Mouse (Mus musculus): ENCODE results near the gene 1500009L16Rik. TPM values are rescaled to one million over a fixed set of nuclear protein-coding genes. Genes with fewer than 3 reads are reported as not detected.

Gene 1500009L16Rik
- polyA plus RNA-seq, 1 experiment from 2014 or later: 83.2 TPM

GRCm38 (mm10) chr10:83776272-83776878 is 53.7 kb downstream of the 1500009L16Rik start:
- H3K4me1 ChIP-seq: no peaks in the 10 kb centered on the region
- H3K4me2 ChIP-seq: no peak overlapping the region
- no peak overlapping the region for H3K9ac ChIP-seq
- H3K4me3 ChIP-seq: no peak overlapping the region
- 46% methylated on average over 11 of the region's 11 CpGs for WGBS
- no peak for ATAC-seq (replicated peaks)
- H3K9me3 ChIP-seq: no peaks in the 10 kb centered on the region
- no peaks in the 10 kb centered on the region for H3K27me3 ChIP-seq (replicated peaks)
- no peak overlapping the region for H3K27ac ChIP-seq
- no peaks in the 10 kb centered on the region for H3K36me3 ChIP-seq (replicated peaks)

- Histone ChIP-seq H3K4me2 (no peak overlapping the region), H3K4me3 (no peak overlapping the region), H3K9ac (no peak overlapping the region), H3K9me3 (no peaks in the 10 kb centered on the region), H3K27me3 (replicated peaks) (no peaks in the 10 kb centered on the region), H3K36me3 (replicated peaks) (no peaks in the 10 kb centered on the region), H3K27ac (no peak overlapping the region), H3K4me1 (no peaks in the 10 kb centered on the region)
- WGBS: 88% methylated on average over 9 of the region's 9 CpGs
- no peak for ATAC-seq (replicated peaks)
These were observed 54.6 kb downstream of the 1500009L16Rik start for GRCm38 (mm10) chr10:83777253-83777652.

- Histone ChIP-seq H3K36me3 (replicated peaks) (no peaks in the 10 kb centered on the region), H3K4me3 (no peak overlapping the region), H3K9me3 (no peaks in the 10 kb centered on the region), H3K27me3 (replicated peaks) (no peaks in the 10 kb centered on the region), H3K4me1 (no peaks in the 10 kb centered on the region), H3K4me2 (no peak overlapping the region), H3K27ac (no peak overlapping the region), H3K9ac (no peak overlapping the region)
- no peak for ATAC-seq (replicated peaks)
- 90% methylated on average over 4 of the region's 4 CpGs for WGBS
These were observed 59.2 kb downstream of the 1500009L16Rik start for GRCm38 (mm10) chr10:83781854-83782253.

- Histone ChIP-seq H3K27me3 (replicated peaks) (no peaks in the 10 kb centered on the region), H3K9ac (no peak overlapping the region), H3K4me3 (no peak overlapping the region), H3K4me2 (no peak overlapping the region), H3K36me3 (replicated peaks) (no peaks in the 10 kb centered on the region), H3K27ac (no peak overlapping the region), H3K9me3 (no peaks in the 10 kb centered on the region), H3K4me1 (no peaks in the 10 kb centered on the region)
- no peak for ATAC-seq (replicated peaks)
- 84% methylated on average over 10 of the region's 10 CpGs for WGBS
These were observed 59.9 kb downstream of the 1500009L16Rik start for GRCm38 (mm10) chr10:83782371-83783120.

GRCm38 (mm10) chr10:83785003-83785402 is 62.3 kb downstream of the 1500009L16Rik start:
- WGBS: 37% methylated on average over 5 of the region's 5 CpGs
- Histone ChIP-seq H3K9ac (no peak overlapping the region), H3K27ac (no peak overlapping the region), H3K27me3 (replicated peaks) (no peaks in the 10 kb centered on the region), H3K36me3 (replicated peaks) (no peaks in the 10 kb centered on the region), H3K4me3 (no peak overlapping the region), H3K4me1 (no peaks in the 10 kb centered on the region), H3K9me3 (no peaks in the 10 kb centered on the region), H3K4me2 (no peak overlapping the region)
- ATAC-seq (replicated peaks): no peak

- no peak overlapping the region for H3K9ac ChIP-seq
- 68% methylated on average over 3 of the region's 3 CpGs for WGBS
These were observed 63.1 kb downstream of the 1500009L16Rik start for GRCm38 (mm10) chr10:83785627-83786392.

GRCm38 (mm10) chr10:83795088-83795487 is 72.4 kb downstream of the 1500009L16Rik start:
- H3K27ac ChIP-seq: no peak overlapping the region
- H3K4me1 ChIP-seq: no peaks in the 10 kb centered on the region
- H3K4me3 ChIP-seq: no peak overlapping the region
- H3K4me2 ChIP-seq: no peak overlapping the region
- H3K9ac ChIP-seq: no peak overlapping the region
- H3K9me3 ChIP-seq: no peaks in the 10 kb centered on the region
- H3K36me3 ChIP-seq (replicated peaks): no peaks in the 10 kb centered on the region
- H3K27me3 ChIP-seq (replicated peaks): no peaks in the 10 kb centered on the region
- no peak for ATAC-seq (replicated peaks)

More at GRCm38 (mm10) chr10:83785627-83786392, 63.1 kb downstream of the 1500009L16Rik start:
- no peak overlapping the region for H3K4me2 ChIP-seq
- no peaks in the 10 kb centered on the region for H3K4me1 ChIP-seq
- H3K4me3 ChIP-seq: no peak overlapping the region
- no peaks in the 10 kb centered on the region for H3K27me3 ChIP-seq (replicated peaks)
- no peak for ATAC-seq (replicated peaks)
- H3K27ac ChIP-seq: no peak overlapping the region
- no peaks in the 10 kb centered on the region for H3K9me3 ChIP-seq
- H3K36me3 ChIP-seq (replicated peaks): no peaks in the 10 kb centered on the region

- H3K27me3 ChIP-seq (replicated peaks): no peaks in the 10 kb centered on the region
- no peak overlapping the region for H3K27ac ChIP-seq
- WGBS: 94% methylated on average over 4 of the region's 4 CpGs
- H3K9me3 ChIP-seq: no peaks in the 10 kb centered on the region
- H3K36me3 ChIP-seq (replicated peaks): no peaks in the 10 kb centered on the region
- no peaks in the 10 kb centered on the region for H3K4me1 ChIP-seq
- no peak overlapping the region for H3K4me2 ChIP-seq
- ATAC-seq (replicated peaks): no peak
- H3K4me3 ChIP-seq: no peak overlapping the region
- H3K9ac ChIP-seq: no peak overlapping the region
These were observed 72.8 kb downstream of the 1500009L16Rik start for GRCm38 (mm10) chr10:83795500-83795899.

- Histone ChIP-seq H3K9me3 (no peaks in the 10 kb centered on the region), H3K4me1 (0 out of 2 replicates have a peak, but pooled peaks cover 5% of the 10 kb centered on the region), H3K4me2 (no peak overlapping the region), H3K9ac (no peak overlapping the region), H3K27me3 (replicated peaks) (no peaks in the 10 kb centered on the region), H3K27ac (no peak overlapping the region), H3K4me3 (no peak overlapping the region), H3K36me3 (replicated peaks) (no peaks in the 10 kb centered on the region)
- 64% methylated on average over 6 of the region's 6 CpGs for WGBS
- no peak for ATAC-seq (replicated peaks)
These were observed 81.4 kb downstream of the 1500009L16Rik start for GRCm38 (mm10) chr10:83804021-83804420.

GRCm38 (mm10) chr10:83805201-83805718 is 82.6 kb downstream of the 1500009L16Rik start:
- H3K9me3 ChIP-seq: no peaks in the 10 kb centered on the region
- no peak overlapping the region for H3K27ac ChIP-seq
- ATAC-seq (replicated peaks): peak; percentile 45; the same call in 1 of the 2 replicates
- H3K36me3 ChIP-seq (replicated peaks): no peaks in the 10 kb centered on the region
- 0 out of 2 replicates have a peak, but pooled peaks cover 5% of the 10 kb centered on the region for H3K4me1 ChIP-seq
- WGBS: 34% methylated on average over 11 of the region's 11 CpGs
- H3K4me3 ChIP-seq: no peak overlapping the region
- no peaks in the 10 kb centered on the region for H3K27me3 ChIP-seq (replicated peaks)
- no peak overlapping the region for H3K9ac ChIP-seq
- no peak overlapping the region for H3K4me2 ChIP-seq

- Histone ChIP-seq H3K9ac (no peak overlapping the region), H3K4me3 (no peak overlapping the region), H3K36me3 (replicated peaks) (no peaks in the 10 kb centered on the region), H3K27ac (no peak overlapping the region), H3K4me2 (no peak overlapping the region), H3K9me3 (no peaks in the 10 kb centered on the region), H3K27me3 (replicated peaks) (no peaks in the 10 kb centered on the region), H3K4me1 (0 out of 2 replicates have a peak, but pooled peaks cover 5% of the 10 kb centered on the region)
- no peak for ATAC-seq (replicated peaks)
- 84% methylated on average over 8 of the region's 8 CpGs for WGBS
These were observed 84.6 kb downstream of the 1500009L16Rik start for GRCm38 (mm10) chr10:83807251-83807650.
